Mouse (Mus musculus): ENCODE data around the gene Enox1. TPM values are rescaled to one million over a fixed set of nuclear protein-coding genes. Genes with fewer than 3 reads are reported as not detected.

Gene Enox1
- polyA plus RNA-seq, 1 experiment, result 0.28 TPM

DNA sequence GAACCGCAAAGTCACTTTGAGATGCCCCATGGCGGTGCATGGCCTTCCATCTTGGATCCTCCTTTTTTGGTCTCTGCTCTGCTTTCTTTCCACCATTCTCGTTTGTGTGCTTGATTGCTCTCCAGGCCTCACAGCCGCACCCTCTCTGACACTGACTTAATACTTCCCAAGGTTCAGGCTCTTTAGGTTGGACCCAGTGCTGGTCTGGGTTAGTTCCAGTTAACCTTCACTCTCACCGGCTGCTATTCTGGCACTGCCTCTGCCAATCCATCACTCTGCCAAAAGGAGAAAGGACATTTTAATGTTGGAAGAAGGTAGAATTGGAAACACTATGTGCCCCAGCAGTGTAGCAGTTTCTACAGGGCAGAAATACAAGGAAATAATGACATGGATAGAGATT is 103.1 kb downstream of the Enox1 start:
- no peak overlapping the region for H3K4me3 ChIP-seq (replicated peaks; ENCODE audit: extremely low read depth, low read depth, low read length)
- DNase-seq, result no peak
- TF ChIP-seq POLR2A (IDR thresholded peaks at IDR 0.05; ENCODE audit: borderline replicate concordance, extremely low read depth, low read depth, low read length) (no peak), CTCF (IDR thresholded peaks at IDR 0.05; ENCODE audit: insufficient read depth, low read length) (no peak)
- H3K4me1 ChIP-seq (ENCODE audit: control insufficient read depth, insufficient read depth, low read length), result no peaks in the 10 kb centered on the region
- whole genome bisulfite sequencing, result 82% methylated on average over 5 of the region's 5 CpGs

DNA sequence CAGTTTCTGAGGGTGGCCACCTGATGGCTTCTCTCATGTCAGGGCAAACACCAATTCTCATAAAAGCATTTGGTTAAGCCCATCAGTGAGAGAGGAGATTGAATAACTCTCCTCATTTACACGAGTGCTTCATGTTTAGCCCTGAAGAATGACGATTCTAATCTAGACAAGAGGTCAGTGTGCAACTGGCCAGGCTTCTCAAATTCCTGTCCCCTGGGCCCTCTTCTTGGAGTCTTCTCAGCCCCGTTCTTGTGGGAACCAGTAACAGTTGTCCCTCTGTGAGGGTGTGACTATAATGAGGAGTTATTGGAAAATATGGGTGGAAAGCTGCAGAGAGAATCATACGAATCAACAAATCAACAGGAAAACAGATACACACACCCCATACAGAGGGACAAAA is 103.5 kb downstream of the Enox1 start:
- no peaks in the 10 kb centered on the region for H3K4me1 ChIP-seq (ENCODE audit: control insufficient read depth, insufficient read depth, low read length)
- no peak for DNase-seq
- no peak for TF ChIP-seq CTCF (IDR thresholded peaks at IDR 0.05; ENCODE audit: insufficient read depth, low read length)
- no peak for TF ChIP-seq POLR2A (IDR thresholded peaks at IDR 0.05; ENCODE audit: borderline replicate concordance, extremely low read depth, low read depth, low read length)
- H3K4me3 ChIP-seq (replicated peaks; ENCODE audit: extremely low read depth, low read depth, low read length), result no peak overlapping the region
- WGBS, result 63% methylated on average over 4 of the region's 4 CpGs

DNA sequence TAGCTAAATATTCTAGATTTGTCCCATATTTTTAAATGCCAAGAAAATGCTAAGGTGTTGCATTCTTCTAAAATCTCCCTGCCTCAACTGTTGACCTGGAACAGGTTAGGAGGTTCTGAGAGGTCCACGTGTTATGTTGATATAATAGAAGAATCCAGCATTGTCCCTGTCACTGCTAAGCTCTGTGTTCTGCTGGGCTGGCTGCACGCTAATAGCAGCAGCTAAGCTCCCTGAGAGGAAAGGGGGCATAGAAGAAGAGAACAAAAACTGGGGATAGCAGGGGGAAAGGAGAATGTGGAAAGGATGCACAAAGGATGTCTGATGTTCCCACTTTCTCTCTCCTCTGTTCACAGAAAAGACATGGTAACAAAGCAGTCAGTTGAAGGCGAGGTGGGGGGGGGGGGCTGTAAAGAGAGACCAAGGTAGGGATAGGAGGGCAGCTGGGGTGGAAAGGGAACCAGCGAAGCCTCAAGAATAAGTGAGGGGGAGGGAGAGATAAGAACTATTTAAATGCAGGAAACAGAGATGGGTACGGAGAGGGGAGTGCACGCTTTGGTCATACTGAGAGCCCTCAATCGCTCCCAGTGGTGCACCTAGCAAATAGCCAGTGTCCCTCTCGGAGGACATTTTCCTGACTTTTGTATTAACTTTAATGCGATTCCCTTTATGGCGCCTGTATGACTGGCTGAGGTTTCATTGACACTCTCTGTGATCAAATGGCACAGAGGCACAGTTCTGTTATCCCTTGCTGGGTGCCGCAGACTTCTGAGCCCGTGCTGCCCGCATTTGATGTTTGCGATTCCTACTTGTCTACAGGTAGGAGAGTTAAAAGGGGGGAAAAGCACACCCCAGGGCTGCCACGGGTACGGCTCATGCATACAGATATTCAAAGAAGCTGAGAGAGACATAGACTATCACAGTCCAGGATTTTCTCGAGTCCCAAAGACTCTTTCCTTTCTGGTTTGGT is 110.5 kb downstream of the Enox1 start:
- TF ChIP-seq POLR2A (IDR thresholded peaks at IDR 0.05; ENCODE audit: borderline replicate concordance, extremely low read depth, low read depth, low read length), result no peak
- TF ChIP-seq CTCF (IDR thresholded peaks at IDR 0.05; ENCODE audit: insufficient read depth, low read length), result no peak
- H3K4me1 ChIP-seq (ENCODE audit: control insufficient read depth, insufficient read depth, low read length), result no peaks in the 10 kb centered on the region
- H3K4me3 ChIP-seq (replicated peaks; ENCODE audit: extremely low read depth, low read depth, low read length), result no peak overlapping the region
- 71% methylated on average over 17 of the region's 17 CpGs for WGBS
- DNase-seq, result no peak

GRCm38 (mm10) chr14:77272248-77272930 is 115.8 kb downstream of the Enox1 start:
- 64% methylated on average over 12 of the region's 12 CpGs for WGBS
- Histone ChIP-seq H3K4me3 (replicated peaks; ENCODE audit: extremely low read depth, low read depth, low read length) (no peak overlapping the region), H3K4me1 (ENCODE audit: control insufficient read depth, insufficient read depth, low read length) (no peaks in the 10 kb centered on the region)
- no peak for DNase-seq
- no peak for TF ChIP-seq POLR2A (IDR thresholded peaks at IDR 0.05; ENCODE audit: borderline replicate concordance, extremely low read depth, low read depth, low read length)
- no peak for TF ChIP-seq CTCF (IDR thresholded peaks at IDR 0.05; ENCODE audit: insufficient read depth, low read length)

GRCm38 (mm10) chr14:77272931-77273446 is 116.4 kb downstream of the Enox1 start:
- DNase-seq, result no peak

DNA sequence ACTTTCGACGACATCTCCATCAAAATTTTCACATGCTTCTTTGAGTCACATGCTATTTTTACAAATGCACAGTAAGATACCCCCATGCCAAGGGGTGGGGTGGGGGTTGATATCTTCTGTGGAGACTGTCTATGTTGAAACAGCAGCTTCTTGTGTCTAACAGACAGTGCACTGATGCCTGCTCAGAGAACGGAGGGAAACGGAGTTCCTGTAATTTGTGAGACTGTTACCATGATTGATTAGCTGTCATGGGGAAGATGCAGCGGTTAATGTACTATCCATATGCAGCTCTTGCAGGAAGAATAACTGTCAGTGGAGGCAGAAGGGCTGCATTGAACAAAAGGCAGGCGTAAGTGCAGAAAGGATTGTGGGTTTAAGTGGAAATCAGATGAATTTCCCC is 117.2 kb downstream of the Enox1 start:
- 51% methylated on average over 6 of the region's 6 CpGs for WGBS
- H3K4me1 ChIP-seq (ENCODE audit: control insufficient read depth, insufficient read depth, low read length), result no peaks in the 10 kb centered on the region
- TF ChIP-seq POLR2A (IDR thresholded peaks at IDR 0.05; ENCODE audit: borderline replicate concordance, extremely low read depth, low read depth, low read length), result no peak
- no peak for TF ChIP-seq CTCF (IDR thresholded peaks at IDR 0.05; ENCODE audit: insufficient read depth, low read length)
- no peak overlapping the region for H3K4me3 ChIP-seq (replicated peaks; ENCODE audit: extremely low read depth, low read depth, low read length)
- DNase-seq, result no peak

More at GRCm38 (mm10) chr14:77272931-77273446, 116.4 kb downstream of the Enox1 start:
- Histone ChIP-seq H3K4me1 (ENCODE audit: control insufficient read depth, insufficient read depth, low read length) (no peaks in the 10 kb centered on the region), H3K4me3 (replicated peaks; ENCODE audit: extremely low read depth, low read depth, low read length) (no peak overlapping the region)
- WGBS, result 71% methylated on average over 13 of the region's 13 CpGs
- TF ChIP-seq CTCF (IDR thresholded peaks at IDR 0.05; ENCODE audit: insufficient read depth, low read length), result no peak
- no peak for TF ChIP-seq POLR2A (IDR thresholded peaks at IDR 0.05; ENCODE audit: borderline replicate concordance, extremely low read depth, low read depth, low read length)

DNA sequence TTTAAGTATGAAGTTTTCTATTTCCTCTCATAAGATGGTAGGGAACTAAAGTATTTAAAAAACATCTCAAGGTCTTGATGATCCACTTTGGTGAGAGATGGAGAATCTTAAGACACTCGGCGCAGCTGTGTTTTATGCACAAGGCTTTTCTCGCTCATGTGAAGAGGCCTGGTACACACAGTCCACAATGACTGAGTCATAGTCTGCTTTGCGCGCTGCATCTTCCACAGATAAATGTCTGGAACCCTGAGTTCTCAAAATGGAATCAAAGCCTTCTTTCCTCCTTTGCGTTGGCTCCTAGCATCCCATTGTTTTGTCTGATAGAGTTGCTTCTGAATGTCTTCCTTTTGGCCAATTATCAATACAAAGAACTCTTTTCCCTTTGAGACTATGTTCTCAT is 119.0 kb downstream of the Enox1 start:
- no peaks in the 10 kb centered on the region for H3K4me1 ChIP-seq (ENCODE audit: control insufficient read depth, insufficient read depth, low read length)
- no peak overlapping the region for H3K4me3 ChIP-seq (replicated peaks; ENCODE audit: extremely low read depth, low read depth, low read length)
- WGBS, result 96% methylated on average over 6 of the region's 6 CpGs
- DNase-seq, result no peak
- TF ChIP-seq CTCF (IDR thresholded peaks at IDR 0.05; ENCODE audit: insufficient read depth, low read length), result no peak

- 81% methylated on average over 4 of the region's 4 CpGs for WGBS
- no peak for TF ChIP-seq POLR2A (IDR thresholded peaks at IDR 0.05; ENCODE audit: borderline replicate concordance, extremely low read depth, low read depth, low read length)
- no peak for TF ChIP-seq CTCF (IDR thresholded peaks at IDR 0.05; ENCODE audit: insufficient read depth, low read length)
- Histone ChIP-seq H3K4me1 (ENCODE audit: control insufficient read depth, insufficient read depth, low read length) (no peaks in the 10 kb centered on the region), H3K4me3 (replicated peaks; ENCODE audit: extremely low read depth, low read depth, low read length) (no peak overlapping the region)
- no peak for DNase-seq
Measured at GRCm38 (mm10) chr14:77279143-77279542, 122.6 kb downstream of the Enox1 start.

- H3K4me3 ChIP-seq (replicated peaks; ENCODE audit: extremely low read depth, low read depth, low read length), result no peak overlapping the region
- no peak for DNase-seq
- WGBS, result 69% methylated on average over 2 of the region's 2 CpGs
- no peaks in the 10 kb centered on the region for H3K4me1 ChIP-seq (ENCODE audit: control insufficient read depth, insufficient read depth, low read length)
- no peak for TF ChIP-seq CTCF (IDR thresholded peaks at IDR 0.05; ENCODE audit: insufficient read depth, low read length)
- no peak for TF ChIP-seq POLR2A (IDR thresholded peaks at IDR 0.05; ENCODE audit: borderline replicate concordance, extremely low read depth, low read depth, low read length)
Measured at GRCm38 (mm10) chr14:77280454-77280853, 123.9 kb downstream of the Enox1 start.
